Mouse (Mus musculus) layer of hippocampus, postnatal 10 days (tissue): ENCODE measurements around the gene Olfr955. TPM values are rescaled to one million over a fixed set of nuclear protein-coding genes. Genes with fewer than 3 reads are reported as not detected.

Experiments
- DNase-seq, 2 experiments: peaks; one replicate each; pipeline ENCODE4 v3.0.0; 2021; ENCODE audit warnings: low spot score in 2 of 2
- long read RNA-seq: library from polyadenylated mRNA; stranded (forward); transcript quantifications from one replicate; pipeline ENCODE4 v2.0.0, GENCODE M21; 2023
- total RNA-seq, 2 experiments: library from RNA; stranded (reverse); gene quantifications; 2 replicates each; pipeline ENCODE4 v1.2.3; 2021

The Olfr955 gene
- total RNA-seq = not detected
- long read RNA-seq = 0 reads

DNA sequence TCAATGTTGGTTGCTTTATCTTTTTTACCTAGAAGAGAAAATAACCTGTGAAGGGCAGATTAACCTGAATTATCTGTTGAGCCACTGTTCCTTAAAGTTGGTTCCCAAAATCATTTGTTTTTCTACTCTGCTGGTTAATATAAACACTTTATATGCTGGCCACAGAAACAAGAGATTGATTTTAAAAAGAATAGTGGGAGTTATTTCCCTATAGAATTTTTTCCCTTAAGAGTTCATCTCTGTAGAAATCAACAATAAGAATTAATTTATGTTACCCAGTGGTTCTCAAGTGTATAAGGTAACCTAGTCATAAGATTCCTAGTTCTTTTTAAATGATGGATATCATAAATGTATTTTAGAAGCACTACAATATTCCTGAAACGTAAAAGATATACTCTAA, at the start of gene Olfr955:
Olfr955 (minus strand) TSS at position 101 of the 400 bp plus-strand sequence.
- DNase-seq = no peak

DNA sequence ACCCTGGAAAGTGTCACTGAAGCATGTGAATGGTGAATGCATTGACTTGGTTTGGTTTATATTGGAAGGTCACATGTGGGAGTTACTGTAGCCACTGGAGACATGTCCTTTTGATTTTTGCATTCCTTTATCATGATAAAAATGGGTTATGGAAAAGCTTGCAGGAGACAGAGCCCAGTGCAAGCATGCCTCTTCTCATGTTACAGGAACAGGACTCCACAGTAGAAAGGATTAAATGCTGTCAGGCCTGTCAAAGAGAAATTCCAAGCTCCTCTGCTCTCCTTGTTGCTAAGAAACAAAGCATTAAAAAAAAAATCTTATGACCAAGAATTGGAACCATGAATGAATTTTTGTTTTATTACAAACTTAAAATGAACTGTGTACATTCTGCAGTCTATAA, 46.9 kb upstream of the Olfr955 start:
- DNase-seq = no peak

DNA sequence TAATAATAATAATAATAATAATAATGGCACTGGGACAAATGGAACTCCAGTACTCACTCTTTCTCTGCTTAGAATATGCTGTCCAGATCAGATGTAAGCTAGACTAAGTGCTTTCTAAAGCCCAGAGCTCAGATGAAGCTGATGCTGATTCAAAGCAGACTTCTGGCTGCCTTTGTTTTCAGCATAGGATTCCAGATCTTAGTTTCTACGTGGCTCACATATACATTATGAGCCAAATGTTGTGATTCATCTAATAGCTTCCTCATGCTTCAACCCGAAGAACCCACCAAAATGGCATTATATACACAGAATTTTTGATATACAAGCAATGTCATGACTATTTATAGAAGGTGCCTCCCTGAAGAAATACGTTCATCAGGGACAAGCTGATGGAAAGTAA, 43.8 kb upstream of the Olfr955 start, which contains the start of gene Olfr957:
Olfr957 (minus strand) TSS at position 279 of the 400 bp plus-strand sequence.
- no peak for DNase-seq

DNA sequence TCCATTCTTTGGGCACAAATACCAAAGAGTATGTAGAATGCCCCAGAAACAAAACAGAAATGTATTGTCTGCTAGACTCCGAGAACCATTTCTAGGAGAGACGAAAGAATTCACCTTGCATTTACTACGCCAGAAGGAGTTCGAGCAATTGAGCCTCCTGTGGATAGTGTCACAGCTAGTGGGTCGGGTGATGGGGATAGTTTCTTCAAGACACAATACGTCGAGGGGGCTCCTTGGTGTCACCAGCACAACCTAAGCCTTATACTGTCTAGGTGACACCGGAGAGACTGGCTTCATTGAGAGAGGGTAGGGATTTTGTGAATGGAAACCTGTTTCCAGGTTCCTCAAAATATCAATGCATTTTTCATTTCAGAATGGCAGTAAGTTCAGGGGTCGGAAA, 37.7 kb upstream of the Olfr955 start:
- DNase-seq = no peak

DNA sequence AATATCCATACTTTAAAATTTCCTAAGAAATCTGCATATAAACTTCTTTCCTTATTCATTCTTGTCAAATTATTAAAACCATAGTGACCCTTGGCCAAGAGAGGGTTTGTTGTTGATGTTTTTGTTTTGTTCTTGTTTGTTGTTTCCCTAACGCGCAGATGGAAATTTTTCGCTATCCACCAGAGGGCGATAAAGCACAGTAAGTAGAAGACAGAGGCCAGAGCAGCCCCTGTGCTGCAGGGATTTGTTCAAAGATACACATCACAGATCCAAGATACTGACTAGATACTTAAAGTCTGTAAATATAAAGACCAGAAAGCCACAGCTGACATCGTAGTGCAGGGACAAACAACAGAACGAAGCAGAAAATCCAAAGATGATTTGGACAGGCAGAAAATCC, 37.3 kb upstream of the Olfr955 start:
- peak; percentile 75 to 78 for DNase-seq

DNA sequence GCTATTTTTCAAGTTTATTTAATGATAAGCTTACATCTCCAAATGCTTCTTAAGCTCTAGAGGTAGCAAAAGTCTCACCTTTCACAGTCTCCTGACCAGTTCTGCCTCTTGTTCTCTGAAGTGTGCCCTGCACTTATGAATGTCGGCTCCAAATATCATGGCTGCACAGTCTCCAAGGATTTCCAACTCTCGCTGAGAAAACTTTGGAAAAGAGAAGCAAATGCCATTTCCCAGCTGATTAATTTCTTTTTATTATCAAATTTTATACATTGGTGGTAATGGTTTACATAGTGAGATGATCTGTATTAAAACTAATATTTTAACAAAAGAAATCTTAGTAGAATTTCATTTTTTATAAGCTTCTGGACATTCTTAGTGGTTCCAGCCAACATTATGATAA, 22.2 kb upstream of the Olfr955 start, which contains the start of gene Olfr44:
Olfr44 (minus strand) TSS at position 101 of the 400 bp plus-strand sequence.
- no peak for DNase-seq

DNA sequence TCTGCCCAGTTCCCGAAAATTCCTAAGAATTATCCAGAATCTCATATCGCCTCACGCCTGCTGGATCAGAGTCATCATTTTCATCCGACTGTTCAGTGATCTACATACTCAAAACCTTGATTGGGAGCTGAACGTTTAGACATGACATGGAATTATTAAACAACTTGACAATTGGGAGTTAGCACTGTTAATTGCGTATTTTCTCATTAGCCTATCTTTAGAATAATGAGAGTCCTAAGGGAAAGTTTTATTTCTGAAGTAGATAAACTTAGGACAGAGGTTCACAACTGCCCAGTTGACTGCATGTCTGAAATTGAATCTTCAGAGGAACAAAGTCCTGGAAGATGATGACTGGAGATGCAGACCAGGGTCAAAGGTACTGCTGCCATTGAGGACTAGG, 15.3 kb downstream of the Olfr955 start, which contains the start of gene Olfr954:
Olfr954 (plus strand) TSS at position 301 of the 400 bp plus-strand sequence.
- DNase-seq = no peak

DNA sequence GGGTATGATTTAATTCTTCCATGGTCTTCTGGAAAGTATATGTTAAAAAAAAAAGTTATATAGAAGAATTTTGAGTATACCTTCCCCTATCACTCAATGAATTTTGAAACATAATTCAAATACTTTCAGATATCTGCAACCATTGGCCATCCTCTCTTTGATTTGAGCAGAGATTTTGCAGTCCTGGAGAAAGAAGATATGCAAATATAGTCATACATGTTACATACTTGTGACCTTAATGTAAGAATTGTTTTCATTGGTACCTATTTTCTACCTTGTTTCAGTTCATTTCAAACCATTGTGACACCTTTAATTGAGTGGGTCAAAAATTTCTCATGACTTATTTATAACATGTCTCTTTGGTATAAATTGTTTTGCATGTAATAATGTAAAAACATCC, 44.7 kb downstream of the Olfr955 start, which contains the start of gene Olfr952:
Olfr952 (minus strand) TSS at position 101 of the 400 bp plus-strand sequence.
- no peak for DNase-seq

Other genes with a start within 250 kb of the Olfr955 start
- not detected for gene Olfr1537, start 221.9 kb downstream of the Olfr955 start, total RNA-seq
- gene Olfr945, start 195.1 kb downstream of the Olfr955 start, total RNA-seq = not detected
- gene Olfr948, start 145.9 kb downstream of the Olfr955 start, total RNA-seq = not detected
- gene Olfr951, start 84.5 kb downstream of the Olfr955 start, total RNA-seq = not detected
- gene Olfr952, start 44.8 kb downstream of the Olfr955 start, total RNA-seq = not detected
- gene Olfr954, start 15.2 kb downstream of the Olfr955 start, total RNA-seq = not detected
- not detected for gene Olfr44, start 22.1 kb upstream of the Olfr955 start, total RNA-seq
- not detected for gene Olfr957, start 43.9 kb upstream of the Olfr955 start, total RNA-seq
- gene Olfr958, start 82.1 kb upstream of the Olfr955 start, total RNA-seq = not detected
- not detected for gene Olfr959, start 103.6 kb upstream of the Olfr955 start, total RNA-seq
- gene AW551984, start 132.5 kb upstream of the Olfr955 start, total RNA-seq = 10 to 100 TPM; 28.2 to 34.9 TPM
- gene Olfr148, start 138.7 kb upstream of the Olfr955 start, total RNA-seq = not detected
- not detected for gene Olfr960, start 149.4 kb upstream of the Olfr955 start, total RNA-seq
- gene Olfr961, start 173.1 kb upstream of the Olfr955 start, total RNA-seq = not detected
- not detected for gene Olfr963, start 195.3 kb upstream of the Olfr955 start, total RNA-seq
- gene Olfr149, start 235.2 kb upstream of the Olfr955 start, total RNA-seq = not detected
- not detected for gene Olfr965, start 239.4 kb upstream of the Olfr955 start, total RNA-seq